Mouse (Mus musculus) megakaryocyte-erythroid progenitor cell, adult 5-6 weeks (primary cell): Measurements from ENCODE around the gene Ly86. TPM values are rescaled to one million over a fixed set of nuclear protein-coding genes. Genes with fewer than 3 reads are reported as not detected.

Experiments
- ATAC-seq: replicated peaks from 2 replicates; pipeline ENCODE4 v1.8.0; 2016; ENCODE audit warnings: mild to moderate bottlenecking, inconsistent platforms; ENCODE audit not compliant: severe bottlenecking, poor library complexity, low FRiP score, low TSS enrichment
- total RNA-seq, 2 experiments: library from RNA; stranded (forward) in 1 of 2; stranded (reverse) in 1 of 2; fragments of 200-1000, 215-1000 nt in 1 of 2; fragments of >200 nt in 1 of 2; fragmentation: Nextera tagmentation in 1 of 2; gene quantifications; 2 replicates each; pipeline ENCODE4 v1.2.3; 2014 to 2017

Gene Ly86
- total RNA-seq, 2 experiments from 2014 or later: 0.81 to 3.5 TPM

- ATAC-seq: no peak
These were observed 3.0 kb downstream of the Ly86 start for GRCm38 (mm10) chr13:37347871-37348595.

- ATAC-seq: no peak
These were observed 4.0 kb downstream of the Ly86 start for GRCm38 (mm10) chr13:37349051-37349450.

- ATAC-seq: no peak
These were observed 8.0 kb downstream of the Ly86 start for GRCm38 (mm10) chr13:37353016-37353415.

GRCm38 (mm10) chr13:37353868-37354267, 8.9 kb downstream of the Ly86 start:
- ATAC-seq: no peak

GRCm38 (mm10) chr13:37354432-37354831, 9.4 kb downstream of the Ly86 start:
- ATAC-seq: no peak

GRCm38 (mm10) chr13:37355642-37356331, 10.8 kb downstream of the Ly86 start:
- no peak for ATAC-seq

GRCm38 (mm10) chr13:37356549-37356948, 11.5 kb downstream of the Ly86 start:
- no peak for ATAC-seq

- ATAC-seq: no peak
These were observed 13.1 kb downstream of the Ly86 start for GRCm38 (mm10) chr13:37358112-37358511.

GRCm38 (mm10) chr13:37361249-37361648, 16.2 kb downstream of the Ly86 start:
- no peak for ATAC-seq

- no peak for ATAC-seq
These were observed 19.3 kb downstream of the Ly86 start for GRCm38 (mm10) chr13:37364351-37364750.

- no peak for ATAC-seq
These were observed 31.4 kb downstream of the Ly86 start for GRCm38 (mm10) chr13:37376411-37376810.

- 0 out of 2 replicates have a peak, but pooled peaks have one; percentile 57 for ATAC-seq
These were observed 43.5 kb downstream of the Ly86 start for GRCm38 (mm10) chr13:37388222-37389202.

- no peak for ATAC-seq
These were observed 44.3 kb downstream of the Ly86 start for GRCm38 (mm10) chr13:37389296-37389695.

- ATAC-seq: no peak
These were observed 53.8 kb downstream of the Ly86 start for GRCm38 (mm10) chr13:37398791-37399190.

- ATAC-seq: no peak
These were observed 54.3 kb downstream of the Ly86 start for GRCm38 (mm10) chr13:37399340-37399739.

GRCm38 (mm10) chr13:37402421-37402820, 57.4 kb downstream of the Ly86 start:
- ATAC-seq: no peak

- ATAC-seq: no peak
These were observed 58.7 kb downstream of the Ly86 start for GRCm38 (mm10) chr13:37403708-37404107.

GRCm38 (mm10) chr13:37415696-37416095, 70.7 kb downstream of the Ly86 start:
- no peak for ATAC-seq

GRCm38 (mm10) chr13:37423416-37423815, 78.4 kb downstream of the Ly86 start:
- no peak for ATAC-seq

- ATAC-seq: no peak
These were observed 79.9 kb downstream of the Ly86 start for GRCm38 (mm10) chr13:37424904-37425303.
